Mouse (Mus musculus) CH12.LX (cell line): Measurements from ENCODE around the gene Cfap97d2.

Source experiments
- CTCF ChIP-seq, 2 experiments: IDR thresholded peaks in 1 of 2; conservative IDR thresholded peaks in 1 of 2; 2 replicates each; pipeline ENCODE4 v1.5.1; 2011 to 2012; ENCODE audit warnings: low read depth in 2 of 2, low read length in 2 of 2, improper control_type of control experiment in 1 of 2, inconsistent platforms in 1 of 2, mild to moderate bottlenecking in 1 of 2, moderate library complexity in 1 of 2
- HCFC1 ChIP-seq: IDR thresholded peaks from 2 replicates; pipeline ENCODE4 v1.6.1; 2012; ENCODE audit warnings: low read depth, mild to moderate bottlenecking, inconsistent platforms, low read length, improper control_type of control experiment
- MAX ChIP-seq: IDR thresholded peaks from 2 replicates; pipeline ENCODE4 v1.6.1; 2011; ENCODE audit warnings: low read length, improper control_type of control experiment
- RAD21 ChIP-seq: IDR thresholded peaks from 2 replicates; pipeline ENCODE4 v1.6.1; 2011; ENCODE audit warnings: low read depth, mild to moderate bottlenecking, low read length, improper control_type of control experiment, moderate library complexity
- TCF12 ChIP-seq: IDR thresholded peaks from 2 replicates; pipeline ENCODE4 v1.6.1; 2014; ENCODE audit warnings: low read depth, mild to moderate bottlenecking, inconsistent platforms, low read length, improper control_type of control experiment
- ZNF384 ChIP-seq: IDR thresholded peaks from 2 replicates; pipeline ENCODE4 v1.6.1; 2012; ENCODE audit warnings: low read depth, low read length, improper control_type of control experiment, inconsistent platforms

- TF ChIP-seq TCF12 (no peak), ZNF384 (no peak), MAX (no peak), HCFC1 (no peak), CTCF (conservative IDR thresholded peaks at IDR 0.05 in 1 of 2, IDR thresholded peaks at IDR 0.05 in 1 of 2; ENCODE audit: low read depth in 2 of 2, low read length in 2 of 2) (no peak), RAD21 (no peak)
Measured at GRCm38 (mm10) chr8:13686426-13686825, 19.3 kb upstream of the Cfap97d2 start.
